Mouse (Mus musculus) brain, embryonic 14.5 days (tissue): Measurements from ENCODE around the gene Sord.

ENCODE experiments used
- CTCF ChIP-seq: fragments of 200-500 bp; IDR thresholded peaks from 2 replicates; pipeline ENCODE4 v1.5.1; 2012; ENCODE audit warnings: inconsistent platforms, mild to moderate bottlenecking, moderate library complexity, borderline replicate concordance; ENCODE audit not compliant: insufficient read depth, insufficient read length; ENCODE audit errors: extremely low read depth
- POLR2A ChIP-seq: fragments of 200-500 bp; IDR thresholded peaks from 2 replicates; pipeline ENCODE4 v1.6.1; 2012; ENCODE audit warnings: mild to moderate bottlenecking, inconsistent platforms, borderline replicate concordance; ENCODE audit not compliant: poor library complexity, insufficient read depth, insufficient read length, severe bottlenecking; ENCODE audit errors: extremely low read depth

DNA sequence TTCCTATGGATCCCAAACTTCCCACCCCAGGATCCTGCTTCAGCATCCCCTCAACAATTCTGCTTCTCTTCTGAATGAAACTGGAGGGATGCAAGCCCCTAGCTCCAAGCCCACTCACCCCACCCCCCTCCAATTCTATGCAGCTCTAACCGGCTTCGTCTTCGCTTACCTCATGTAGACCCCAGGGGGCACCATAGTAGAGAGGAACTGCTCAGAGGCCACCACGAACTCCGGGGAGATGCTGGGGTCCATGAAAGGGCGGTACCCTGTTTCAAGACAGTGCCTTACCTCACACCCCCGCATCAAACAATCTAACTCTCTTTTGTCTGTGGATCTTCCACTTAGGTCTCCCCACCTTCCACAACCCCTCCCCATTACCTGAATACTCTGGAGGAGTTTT lies 60.4 kb downstream of the Sord start:
- TF ChIP-seq POLR2A, result no peak
- TF ChIP-seq CTCF, result no peak
